Mouse (Mus musculus) T-helper 1 cell (primary cell): ENCODE data around the gene Fpr-rs3.

Source experiments
- in situ Hi-C: fragments of 300-600 bp; cut with MboI, MseI; formaldehyde crosslinking; loops from one replicate; pipeline ENCODE4 v1.15.1; 2025; ENCODE audit warnings: high pct_unique_total_duplicates

Gene Fpr-rs3

GRCm38 (mm10) chr17:20624777-20625176, at the start of gene Fpr-rs3:
Gene Fpr-rs3, minus strand, starts transcription at chr17:20624877.
- in situ Hi-C loops = no loop called here

- in situ Hi-C loops = no loop called here
These were observed 28.4 kb downstream of the Fpr-rs3 start, which contains the start of gene Vmn2r110 for GRCm38 (mm10) chr17:20596323-20596722. Gene Vmn2r110, minus strand, starts transcription at chr17:20596423.
